Mouse (Mus musculus) embryo, embryonic 10.5 days (tissue): ENCODE measurements at regions not wholly inside any gene's neighbourhood (a gene's known extent, or its start where the extent isn't known, plus 50 kb on each side); places are given as distances from the start of the nearest gene placed in this dataset.

Experiments
- DNase-seq: peaks from one replicate; pipeline ENCODE4 v3.0.0-alpha.2; 2015; ENCODE audit warnings: low spot score

GRCm38 (mm10) chr16:42808864-42809263, 66.8 kb upstream of the Zbtb20 start:
- DNase-seq, result no peak

DNA sequence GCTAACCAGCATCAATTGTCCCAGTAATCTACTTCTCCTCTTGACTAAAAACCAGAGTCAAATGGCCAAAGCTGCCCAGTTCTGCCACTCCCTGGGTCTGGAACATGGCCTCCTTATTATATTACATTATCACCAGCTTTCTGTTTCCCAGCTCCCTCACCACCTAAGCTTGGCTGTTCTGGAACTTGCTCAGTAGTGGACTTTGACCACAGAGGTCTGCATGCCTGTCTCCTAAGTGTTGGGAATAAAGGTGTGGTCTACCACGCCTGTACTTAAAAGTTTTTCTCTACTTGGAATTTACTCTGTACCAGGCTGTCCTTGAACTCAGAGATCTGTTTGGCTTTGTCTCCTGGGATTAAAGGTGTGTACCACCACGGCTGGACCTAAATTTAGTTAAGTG, 68.1 kb upstream of the Zbtb20 start:
- no peak for DNase-seq

DNA sequence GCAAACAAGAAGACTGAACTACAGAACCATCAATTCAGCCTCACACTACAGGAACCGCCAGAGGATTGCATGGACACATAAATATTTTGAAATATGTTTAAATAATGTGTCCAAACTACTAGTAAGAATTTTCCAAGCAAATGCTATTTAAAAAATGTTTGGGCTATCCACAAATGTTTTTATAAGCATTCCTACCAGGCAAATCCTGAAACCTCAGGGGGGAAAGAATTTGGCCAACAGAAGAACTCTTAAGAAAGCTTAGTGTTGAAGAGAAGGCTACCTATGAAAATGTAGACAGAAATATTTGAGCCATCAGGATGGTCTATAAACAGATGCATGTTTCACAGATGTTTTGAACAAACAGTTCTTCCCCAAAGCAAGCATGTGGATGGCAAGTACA, 72.1 kb upstream of the Zbtb20 start:
- no peak for DNase-seq

- DNase-seq, result no peak
Observed at GRCm38 (mm10) chr16:42792571-42792970, 83.1 kb upstream of the Zbtb20 start.

DNA sequence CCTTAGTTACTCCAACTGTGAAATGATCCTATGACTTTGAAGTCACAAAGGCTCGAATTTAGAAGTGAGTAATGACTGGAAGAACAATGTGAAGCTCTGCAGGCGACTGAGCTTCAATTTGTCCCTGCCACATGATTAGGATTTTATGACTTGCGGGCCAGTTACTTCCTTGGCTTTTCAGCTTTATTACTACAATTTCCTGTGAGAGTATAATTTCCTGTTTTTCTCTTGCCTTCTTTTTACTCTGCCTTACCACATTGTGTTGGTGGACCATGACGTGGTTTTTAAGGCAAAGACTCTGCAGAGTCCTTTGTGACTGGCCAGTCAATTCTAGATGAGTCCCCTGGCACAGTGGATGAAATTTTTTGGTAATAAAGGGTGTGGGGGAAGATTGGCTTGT, 91.0 kb upstream of the Zbtb20 start:
- DNase-seq, result peak; percentile 21

GRCm38 (mm10) chr16:42784031-42784430, 91.7 kb upstream of the Zbtb20 start:
- no peak for DNase-seq

- peak; percentile 88 for DNase-seq
Observed at GRCm38 (mm10) chr16:42782091-42782679, 93.5 kb upstream of the Zbtb20 start.

- DNase-seq, result peak; percentile 92
Observed at GRCm38 (mm10) chr16:42781096-42782071, 94.3 kb upstream of the Zbtb20 start.

DNA sequence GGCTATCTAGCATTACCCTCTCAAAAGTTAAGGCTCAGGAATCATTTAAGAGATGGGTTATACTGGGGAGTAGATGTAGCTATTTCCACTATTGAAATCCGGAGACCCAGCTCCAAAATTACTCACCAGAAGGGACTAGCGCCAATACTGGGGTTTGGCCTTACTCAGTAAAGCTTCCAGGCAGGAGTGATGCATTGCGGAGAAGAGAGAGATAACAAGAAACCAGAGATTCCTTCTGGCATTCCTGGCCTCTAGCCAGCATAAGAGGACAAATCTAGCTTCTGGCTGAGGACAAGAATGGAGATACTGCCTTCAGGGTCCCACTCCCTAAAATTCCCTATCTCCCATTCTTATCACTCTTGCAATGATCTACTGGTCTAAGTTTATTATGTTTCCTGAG, 95.7 kb upstream of the Zbtb20 start:
- no peak for DNase-seq

DNA sequence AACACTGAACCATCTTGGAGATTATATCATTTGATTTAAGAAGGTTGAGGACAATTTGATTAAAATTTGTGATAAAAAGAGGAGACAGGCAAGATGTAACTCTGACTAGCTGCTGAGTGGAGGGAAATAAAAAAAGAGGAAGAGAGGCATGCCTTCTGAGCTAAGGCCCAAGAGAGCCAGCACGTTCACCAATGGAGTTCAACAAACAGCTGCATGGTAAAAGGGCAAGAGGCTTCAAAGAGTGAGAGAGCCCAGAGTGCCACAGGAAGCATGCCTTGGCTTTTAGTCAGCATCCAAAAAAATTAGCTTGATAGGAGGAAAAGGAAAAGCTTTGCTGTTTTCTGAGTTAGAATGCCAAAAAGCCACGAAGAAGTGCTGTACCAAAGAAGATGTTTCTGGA, 103.0 kb upstream of the Zbtb20 start:
- DNase-seq, result no peak

GRCm38 (mm10) chr16:42770199-42770598, 105.5 kb upstream of the Zbtb20 start:
- DNase-seq, result no peak

- DNase-seq, result no peak
Observed at GRCm38 (mm10) chr16:42748681-42749080, 127.0 kb upstream of the Zbtb20 start.

DNA sequence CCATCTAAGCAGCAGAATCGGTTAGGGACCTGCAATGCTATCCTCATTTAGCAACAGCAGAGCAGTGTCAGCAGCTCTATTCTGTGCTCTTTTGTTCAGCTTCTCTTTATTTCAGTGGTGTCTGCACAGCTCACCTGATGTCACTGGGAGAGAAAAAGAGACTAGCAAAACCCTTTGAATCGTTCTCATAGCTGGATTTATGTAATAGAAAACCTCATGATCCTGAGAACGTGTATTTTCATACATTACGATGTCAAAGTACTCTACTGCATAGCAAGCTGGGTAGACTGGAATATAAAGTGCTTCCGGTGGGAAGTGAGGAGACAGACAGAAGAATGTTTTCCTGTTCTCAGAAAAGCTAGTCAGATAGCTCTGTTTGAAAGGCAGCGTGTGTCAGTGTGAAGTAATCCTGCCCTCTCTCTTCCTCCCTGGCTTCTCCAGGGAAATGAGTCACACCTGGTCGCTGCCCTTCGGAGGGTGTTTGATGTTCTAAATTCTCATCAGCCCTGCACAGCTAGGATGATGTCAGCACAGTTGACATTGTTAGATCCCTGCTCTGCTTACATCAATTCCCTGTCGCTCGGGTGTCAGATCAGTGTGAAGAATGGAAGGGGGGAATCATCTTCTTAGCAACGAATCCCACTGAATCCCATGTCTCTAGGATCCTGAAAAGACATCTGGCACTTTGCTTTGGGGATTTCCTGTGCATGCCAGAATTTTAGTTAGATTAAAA, 129.6 kb upstream of the Zbtb20 start:
- DNase-seq, result peak; percentile 11

GRCm38 (mm10) chr16:42743538-42743937, 132.1 kb upstream of the Zbtb20 start:
- DNase-seq, result no peak

GRCm38 (mm10) chr16:42743120-42743519, 132.6 kb upstream of the Zbtb20 start:
- no peak for DNase-seq

DNA sequence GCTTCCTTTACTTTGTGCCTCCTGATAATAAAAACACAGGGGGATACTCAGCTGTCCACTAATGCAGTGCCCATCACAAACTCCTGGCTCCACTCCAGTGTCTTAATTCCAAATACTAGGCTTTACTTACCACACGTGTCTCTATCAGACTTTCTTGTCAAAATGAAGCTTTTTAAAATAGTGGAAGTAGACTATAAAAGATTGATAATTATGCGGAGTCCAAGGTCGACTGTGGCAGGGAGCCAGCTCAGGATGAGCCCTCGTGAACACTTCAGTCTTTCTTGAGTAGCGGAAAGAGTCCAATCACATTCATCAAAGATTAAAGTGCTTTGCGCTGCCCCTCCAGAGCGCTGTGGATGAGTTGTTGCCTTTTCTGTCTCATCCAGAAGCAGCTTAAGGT, 147.9 kb upstream of the Zbtb20 start:
- no peak for DNase-seq

- DNase-seq, result peak; percentile 27
Observed at GRCm38 (mm10) chr16:42719915-42720314, 155.8 kb upstream of the Zbtb20 start.

- DNase-seq, result no peak
Observed at GRCm38 (mm10) chr16:42718452-42718851, 157.2 kb upstream of the Zbtb20 start.

DNA sequence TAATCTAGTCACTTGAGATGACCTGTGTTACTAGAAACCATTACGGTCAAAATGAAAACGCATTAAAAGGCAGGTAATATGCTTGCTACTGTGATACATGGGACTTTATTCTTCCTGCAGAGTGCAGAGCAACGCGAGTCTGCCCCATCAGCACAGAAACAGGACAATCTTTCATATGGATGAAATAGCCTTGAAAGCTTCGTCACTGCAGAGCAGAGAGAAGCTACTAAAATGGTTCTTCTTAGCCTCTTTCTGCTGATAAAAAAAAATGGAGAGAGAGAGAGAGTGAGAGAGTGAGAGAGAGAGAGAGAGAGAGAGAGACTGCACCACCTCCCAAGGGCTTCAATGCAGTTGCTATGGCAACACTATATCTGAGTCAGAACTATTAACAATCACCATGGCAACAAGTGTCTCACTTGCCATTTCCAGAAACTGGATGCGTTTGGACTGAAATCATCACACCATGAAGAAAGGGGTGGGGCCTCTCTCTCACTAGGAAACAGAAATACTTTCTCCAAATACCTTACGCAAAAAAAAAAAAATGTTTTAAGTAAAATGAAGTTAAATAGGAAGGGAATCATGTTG, 157.8 kb upstream of the Zbtb20 start:
- DNase-seq, result peak; percentile 80

DNA sequence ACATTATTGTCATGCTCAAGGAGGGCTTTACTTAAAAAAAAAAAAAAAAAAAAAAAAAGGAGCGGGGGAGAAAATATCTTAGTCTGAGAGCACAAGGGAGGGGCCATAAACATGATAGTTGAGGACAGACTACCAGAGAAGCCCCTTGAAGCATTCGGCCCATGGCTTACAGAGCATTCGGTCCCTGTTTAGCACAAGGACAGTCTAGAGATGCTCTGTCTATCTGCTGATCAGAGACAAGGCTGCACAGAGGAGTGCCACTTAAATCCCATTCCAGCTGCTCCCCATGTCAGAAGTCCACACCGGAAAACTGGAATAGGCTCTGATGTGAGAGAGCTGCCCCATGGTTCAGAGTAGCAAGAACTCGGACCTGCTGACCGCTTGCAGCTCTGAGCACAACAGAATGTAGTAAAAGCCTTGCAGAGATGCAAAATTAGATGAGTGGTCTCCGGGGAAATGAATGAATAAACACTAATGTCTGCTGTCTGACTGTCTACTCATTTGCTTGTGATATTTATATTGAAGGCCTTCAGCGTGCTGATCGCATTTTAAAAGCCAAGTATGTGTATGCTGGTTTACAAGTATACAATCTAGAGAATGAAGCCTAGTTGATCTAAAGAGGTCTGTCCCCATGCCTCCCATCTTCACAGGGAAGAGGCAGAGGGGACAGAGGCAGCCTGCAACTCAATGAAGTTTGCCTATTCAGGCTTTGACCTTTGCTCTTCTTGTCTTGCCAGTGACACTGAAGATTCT, 158.4 kb upstream of the Zbtb20 start:
- peak; percentile 39 for DNase-seq

DNA sequence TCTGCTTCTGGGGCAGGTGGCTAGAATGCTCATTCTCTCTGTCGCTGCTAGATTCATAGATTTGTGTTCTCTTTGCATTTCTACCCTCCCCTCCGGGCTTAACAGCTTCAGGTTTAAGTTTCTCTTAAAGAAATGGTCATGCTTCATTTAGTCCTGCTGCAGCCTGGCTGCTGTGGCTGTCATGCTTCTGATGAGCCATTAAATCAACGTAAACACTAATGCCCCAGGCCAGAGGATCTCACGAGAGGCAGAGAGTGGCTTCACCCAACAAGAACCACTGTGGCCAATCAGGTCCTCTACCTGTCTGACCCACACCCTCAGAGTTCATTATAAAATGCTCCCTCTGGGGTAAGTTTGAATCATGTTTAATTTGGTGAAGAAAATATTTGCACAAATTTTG, 173.0 kb upstream of the Zbtb20 start:
- peak; percentile 53 for DNase-seq

DNA sequence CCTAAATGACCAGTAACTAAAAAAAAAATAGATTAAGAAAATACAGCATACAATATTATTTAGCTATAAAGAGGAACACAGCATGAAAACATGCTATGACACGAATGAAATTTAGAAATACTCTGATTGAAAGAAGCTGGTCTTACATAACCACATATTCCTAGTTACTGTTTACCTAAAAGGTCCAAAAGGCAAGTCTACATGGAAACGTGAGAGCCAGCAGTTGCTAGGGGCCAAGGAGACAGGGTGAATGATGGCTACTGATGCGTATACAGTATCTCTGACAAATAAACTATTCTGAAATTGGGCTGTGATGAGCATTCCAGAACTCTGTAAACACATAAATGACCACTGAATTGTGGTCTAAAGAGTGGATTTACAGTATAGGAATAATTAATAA, 194.5 kb upstream of the Zbtb20 start:
- DNase-seq, result no peak
